Mouse (Mus musculus): ENCODE measurements around the gene Cdkl1.

GRCm38 (mm10) chr12:69776607-69777340, 14.3 kb downstream of the Cdkl1 start:
- no peak for TF ChIP-seq GATA1 (IDR thresholded peaks at IDR 0.05; ENCODE audit: low read length)
- no peak for TF ChIP-seq TAL1 (IDR thresholded peaks at IDR 0.05; ENCODE audit: low read length)

All from erythroblast, embryonic 14.5 days (primary cell).